Mouse (Mus musculus) forebrain, embryonic 13.5 days (tissue): ENCODE data around the gene Nudt7. TPM values are rescaled to one million over a fixed set of nuclear protein-coding genes. Genes with fewer than 3 reads are reported as not detected.

ENCODE experiments used
- ATAC-seq: fragments of 200-750 bp; cut with Nextera tagmentation; 2 replicates; pipeline ENCODE4 v1.8.0; 2017
- H3K27ac ChIP-seq: fragments of 300-500 bp; sonication (generic); 2 replicates; pipeline ENCODE4 v1.5.1; 2015; ENCODE audit warnings: inconsistent platforms, mild to moderate bottlenecking, moderate library complexity
- H3K27me3 ChIP-seq: fragments of 300-500 bp; sonication (generic); 2 replicates; pipeline ENCODE4 v1.6.1; 2015; ENCODE audit warnings: mild to moderate bottlenecking, inconsistent platforms
- H3K36me3 ChIP-seq: fragments of 300-500 bp; sonication (generic); 2 replicates; pipeline ENCODE4 v1.6.1; 2015; ENCODE audit warnings: mild to moderate bottlenecking, inconsistent platforms; ENCODE audit not compliant: poor library complexity, severe bottlenecking
- H3K4me1 ChIP-seq: fragments of 300-500 bp; sonication (generic); 2 replicates; pipeline ENCODE4 v1.6.1; 2015; ENCODE audit warnings: inconsistent platforms
- H3K4me2 ChIP-seq: fragments of 300-500 bp; sonication (generic); 2 replicates; pipeline ENCODE4 v1.6.1; 2015; ENCODE audit warnings: inconsistent platforms, mild to moderate bottlenecking, moderate library complexity
- H3K4me3 ChIP-seq: fragments of 300-500 bp; sonication (generic); 2 replicates; pipeline ENCODE4 v1.5.1; 2015; ENCODE audit warnings: mild to moderate bottlenecking, inconsistent platforms
- H3K9ac ChIP-seq: fragments of 300-500 bp; sonication (generic); 2 replicates; pipeline ENCODE4 v1.6.1; 2015; ENCODE audit warnings: mild to moderate bottlenecking, inconsistent platforms
- H3K9me3 ChIP-seq: fragments of 300-500 bp; sonication (generic); replicated peaks from 2 replicates; pipeline ENCODE4 v1.6.1; 2016; ENCODE audit warnings: inconsistent platforms
- WGBS: fragments of 180-500 bp; shearing (Covaris S2); methylation state at CpG from one replicate; pipeline ENCODE4 v1.1.7; 2015; 5-methylcytosine and 5-hydroxymethylcytosine counted together
- polyA plus RNA-seq: library from polyadenylated mRNA; unstranded; fragments of >200 nt; fragmentation: Nextera tagmentation; extraction: Ambion mirVana; gene quantifications from 2 replicates; pipeline ENCODE4 v1.2.1, GENCODE M21; 2015

Nudt7 gene
- 4.9 and 7.6 TPM in 2 replicates for polyA plus RNA-seq

DNA sequence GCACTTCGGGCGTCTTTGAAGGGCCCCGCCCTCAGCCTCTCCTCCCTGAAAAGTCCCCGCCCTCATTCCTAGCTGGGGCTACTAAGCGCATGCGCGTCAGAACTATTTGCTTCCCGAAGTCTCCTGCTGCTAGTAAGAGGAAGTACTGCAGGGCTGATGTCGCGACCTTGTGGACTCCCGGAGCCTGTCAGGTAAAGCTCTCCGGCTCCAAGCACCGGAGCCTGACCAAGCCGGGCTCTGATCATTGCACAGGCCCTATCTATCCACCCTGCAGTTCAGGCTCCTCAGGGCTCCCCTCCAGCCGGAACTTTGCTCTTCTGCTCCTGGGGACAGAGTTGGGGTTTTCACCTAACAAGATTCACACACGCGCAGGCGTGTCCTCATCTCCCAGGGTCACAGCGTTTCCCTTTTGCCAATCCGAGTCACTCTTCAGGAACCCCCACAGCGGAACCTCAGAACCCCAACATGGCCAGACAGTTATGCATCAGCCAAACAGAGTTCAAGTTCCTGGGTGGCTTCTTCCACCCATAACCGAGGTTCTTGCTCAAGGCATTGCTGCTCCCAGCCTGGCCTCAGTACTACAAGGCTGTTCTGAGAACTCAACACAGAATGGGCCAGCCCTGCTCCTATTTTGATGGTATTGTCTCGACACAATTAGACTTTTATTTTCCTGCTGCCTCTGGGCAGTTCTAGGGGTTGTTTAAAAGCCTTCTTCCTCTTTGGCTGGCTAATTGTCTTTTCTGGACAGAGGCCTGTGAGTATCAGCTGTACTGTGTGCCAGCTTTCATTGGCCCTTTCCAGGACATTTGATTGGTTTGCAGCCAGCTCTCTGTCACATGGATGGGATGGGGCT is at the start of gene Nudt7:
Gene Nudt7, plus strand, starts transcription at position 48 of the 853 bp plus-strand sequence.
- no peak within 1 kb of the TSS for H3K27ac ChIP-seq
- 3% methylated on average over 23 of the region's 23 CpGs for WGBS
- no peaks in the 10 kb centered on the region for H3K36me3 ChIP-seq
- H3K9ac ChIP-seq: peak within 1 kb of the TSS; percentile 65
- H3K4me2 ChIP-seq: peak within 1 kb of the TSS; percentile 77
- peaks cover 11% of the 10 kb centered on the region for H3K4me1 ChIP-seq
- H3K27me3 ChIP-seq: no peaks in the 10 kb centered on the region
- H3K9me3 ChIP-seq: no peaks in the 10 kb centered on the region
- H3K4me3 ChIP-seq: peak within 1 kb of the TSS; percentile 46
- peak; percentile 85 for ATAC-seq

DNA sequence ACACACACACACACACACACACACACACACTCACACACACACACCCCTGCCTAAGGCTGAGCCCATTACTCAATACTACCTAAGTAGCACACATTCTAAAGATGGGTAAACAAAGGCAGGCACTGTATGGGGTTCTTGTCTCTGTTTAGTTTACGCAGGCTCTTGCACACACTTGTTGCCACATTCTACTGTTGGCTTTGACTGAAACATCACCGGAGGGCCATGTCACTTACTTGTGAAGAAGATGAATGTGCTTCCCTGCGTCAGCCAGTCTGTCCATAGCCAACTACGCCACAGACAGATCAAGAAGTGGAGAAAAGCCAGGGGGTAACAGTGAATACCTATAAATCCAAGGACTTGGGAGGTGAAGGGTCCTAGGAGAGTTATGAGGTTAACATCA is 45.4 kb upstream of the Nudt7 start:
- Histone ChIP-seq H3K4me1 (no peaks in the 10 kb centered on the region), H3K4me2 (no peak overlapping the region), H3K27ac (no peak overlapping the region), H3K4me3 (no peak overlapping the region), H3K27me3 (no peaks in the 10 kb centered on the region), H3K36me3 (no peaks in the 10 kb centered on the region), H3K9ac (no peak overlapping the region), H3K9me3 (no peaks in the 10 kb centered on the region)
- 90% methylated on average over 4 of the region's 4 CpGs for WGBS
- no peak for ATAC-seq

DNA sequence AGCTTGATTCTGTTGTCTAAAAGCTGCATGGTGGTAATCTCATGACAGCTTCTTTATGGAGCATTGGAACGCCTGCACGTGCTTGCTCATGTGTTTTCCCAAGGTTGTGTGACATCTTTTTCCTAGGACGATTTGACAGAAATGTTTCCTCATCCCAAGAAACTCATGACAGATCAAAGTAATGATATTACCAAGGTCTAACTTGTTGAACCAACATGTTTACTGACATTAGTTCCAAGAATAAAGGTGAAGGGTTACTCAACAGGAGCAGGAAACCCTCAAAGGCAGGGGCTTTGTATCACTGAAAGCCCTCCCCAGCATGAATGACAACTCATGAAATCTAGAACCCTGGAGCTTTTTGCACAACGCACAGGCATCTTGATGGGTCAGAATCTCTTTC is 42.6 kb upstream of the Nudt7 start:
- Histone ChIP-seq H3K4me2 (no peak overlapping the region), H3K9ac (no peak overlapping the region), H3K4me1 (no peaks in the 10 kb centered on the region), H3K9me3 (no peaks in the 10 kb centered on the region), H3K27ac (no peak overlapping the region), H3K27me3 (no peaks in the 10 kb centered on the region), H3K4me3 (no peak overlapping the region), H3K36me3 (no peaks in the 10 kb centered on the region)
- whole genome bisulfite sequencing: 81% methylated on average over 4 of the region's 4 CpGs
- ATAC-seq: no peak

DNA sequence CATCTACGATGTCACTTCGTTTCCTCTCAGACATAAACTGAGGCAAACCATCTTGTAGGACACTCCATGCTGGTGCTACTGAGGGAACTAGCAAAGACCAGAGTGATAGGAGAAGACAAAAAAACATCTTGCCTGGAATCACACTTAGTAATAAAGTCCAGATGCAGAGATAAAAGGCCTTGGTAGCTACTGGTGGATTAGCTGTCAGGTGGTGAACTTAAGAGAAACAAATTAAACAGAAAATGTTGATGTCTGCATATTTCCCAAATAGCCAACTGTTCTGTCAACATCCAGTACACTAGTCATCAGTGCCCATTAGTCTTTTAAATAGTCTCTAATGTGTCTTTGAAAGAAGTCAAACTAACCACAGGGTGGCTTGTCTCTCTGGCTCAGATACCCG is 40.0 kb upstream of the Nudt7 start:
- no peak overlapping the region for H3K4me2 ChIP-seq
- ATAC-seq: no peak
- H3K36me3 ChIP-seq: no peaks in the 10 kb centered on the region
- H3K27ac ChIP-seq: no peak overlapping the region
- no peaks in the 10 kb centered on the region for H3K27me3 ChIP-seq
- no peak overlapping the region for H3K9ac ChIP-seq
- H3K9me3 ChIP-seq: no peaks in the 10 kb centered on the region
- WGBS: 88% methylated on average over 3 of the region's 3 CpGs
- no peaks in the 10 kb centered on the region for H3K4me1 ChIP-seq
- no peak overlapping the region for H3K4me3 ChIP-seq

DNA sequence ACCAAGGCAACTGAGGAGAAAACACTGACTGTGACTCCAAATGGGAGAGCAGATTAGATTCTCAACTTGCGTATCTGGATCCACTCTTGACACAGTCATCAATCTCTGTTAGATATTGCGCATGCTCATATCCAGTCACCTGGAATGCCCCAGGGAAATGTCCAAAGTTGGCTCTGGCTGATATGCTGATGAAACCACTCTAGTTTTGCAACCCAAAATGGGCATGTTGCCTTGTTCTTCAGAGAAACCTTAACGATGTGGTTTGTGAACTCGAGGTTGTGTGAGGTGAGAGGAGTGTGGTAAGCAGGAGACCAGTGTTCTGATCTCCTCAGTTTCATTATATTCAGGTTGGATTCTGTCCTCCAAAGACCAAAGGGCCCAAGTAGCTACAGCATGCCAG is 38.8 kb upstream of the Nudt7 start:
- H3K9ac ChIP-seq: no peak overlapping the region
- WGBS: 95% methylated on average over 4 of the region's 4 CpGs
- no peaks in the 10 kb centered on the region for H3K4me1 ChIP-seq
- no peak overlapping the region for H3K4me3 ChIP-seq
- no peaks in the 10 kb centered on the region for H3K36me3 ChIP-seq
- H3K27me3 ChIP-seq: no peaks in the 10 kb centered on the region
- no peaks in the 10 kb centered on the region for H3K9me3 ChIP-seq
- no peak overlapping the region for H3K4me2 ChIP-seq
- ATAC-seq: no peak
- H3K27ac ChIP-seq: no peak overlapping the region

DNA sequence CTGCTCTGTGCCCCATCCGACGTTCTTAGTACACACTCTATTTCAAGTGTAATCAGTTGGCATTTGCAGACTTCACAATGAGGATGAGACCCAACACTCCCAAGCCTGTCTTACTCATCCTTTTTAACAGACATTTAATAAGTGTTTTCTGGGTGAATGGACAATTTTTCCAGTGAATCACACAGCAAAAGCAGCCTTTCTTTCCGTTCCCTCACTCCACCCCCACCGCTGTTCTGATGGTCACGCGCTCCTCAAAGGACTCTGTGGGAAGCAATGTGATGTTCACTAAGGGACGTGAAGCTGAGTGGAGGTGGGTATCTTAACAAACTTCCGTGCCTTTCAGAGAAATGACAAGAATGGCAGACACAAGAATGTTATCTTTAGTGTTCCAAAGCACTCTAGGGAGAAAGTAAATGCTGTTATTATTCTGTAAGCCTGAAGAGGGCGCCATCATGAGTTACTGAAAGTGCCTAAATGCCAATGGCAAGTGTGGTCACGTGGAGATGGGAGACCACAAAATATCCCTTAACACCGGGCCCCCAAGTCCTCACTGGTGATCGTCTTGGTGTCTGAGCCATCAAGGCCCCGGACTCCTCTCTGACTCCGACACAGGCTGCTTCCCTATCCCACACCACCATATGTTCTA is 32.7 kb upstream of the Nudt7 start:
- no peak overlapping the region for H3K9ac ChIP-seq
- no peak for ATAC-seq

DNA sequence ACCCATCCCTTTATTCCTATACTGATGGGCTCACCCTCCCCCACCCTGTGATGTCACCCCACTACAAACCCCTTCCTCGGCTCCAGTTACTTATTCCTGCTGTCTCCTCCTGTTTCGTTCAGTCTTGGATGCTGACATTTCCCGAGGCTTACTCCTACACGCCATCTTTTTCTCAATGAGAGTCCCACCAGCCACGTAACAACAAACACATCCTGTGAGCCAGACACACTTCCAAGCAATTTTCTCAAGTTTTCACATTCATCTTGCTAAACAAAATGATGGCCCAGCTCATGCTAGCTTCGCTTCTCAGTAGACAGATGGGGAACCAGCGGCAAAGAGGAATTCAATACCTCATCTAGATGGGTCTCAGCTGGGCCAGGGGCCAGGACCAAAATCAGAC is 30.0 kb upstream of the Nudt7 start:
- no peak for ATAC-seq
- Histone ChIP-seq H3K4me3 (no peak overlapping the region), H3K4me1 (no peaks in the 10 kb centered on the region), H3K9ac (no peak overlapping the region), H3K27ac (no peak overlapping the region), H3K27me3 (no peaks in the 10 kb centered on the region), H3K9me3 (no peaks in the 10 kb centered on the region), H3K36me3 (no peaks in the 10 kb centered on the region), H3K4me2 (no peak overlapping the region)
- WGBS: 89% methylated on average over 7 of the region's 7 CpGs

More for the DNA sequence above, 32.7 kb upstream of the Nudt7 start:
- H3K4me2 ChIP-seq: no peak overlapping the region
- 53% methylated on average over 14 of the region's 14 CpGs for WGBS
- H3K36me3 ChIP-seq: no peaks in the 10 kb centered on the region
- no peak overlapping the region for H3K4me3 ChIP-seq
- H3K27ac ChIP-seq: no peak overlapping the region
- H3K4me1 ChIP-seq: no peaks in the 10 kb centered on the region
- no peaks in the 10 kb centered on the region for H3K27me3 ChIP-seq
- no peaks in the 10 kb centered on the region for H3K9me3 ChIP-seq

DNA sequence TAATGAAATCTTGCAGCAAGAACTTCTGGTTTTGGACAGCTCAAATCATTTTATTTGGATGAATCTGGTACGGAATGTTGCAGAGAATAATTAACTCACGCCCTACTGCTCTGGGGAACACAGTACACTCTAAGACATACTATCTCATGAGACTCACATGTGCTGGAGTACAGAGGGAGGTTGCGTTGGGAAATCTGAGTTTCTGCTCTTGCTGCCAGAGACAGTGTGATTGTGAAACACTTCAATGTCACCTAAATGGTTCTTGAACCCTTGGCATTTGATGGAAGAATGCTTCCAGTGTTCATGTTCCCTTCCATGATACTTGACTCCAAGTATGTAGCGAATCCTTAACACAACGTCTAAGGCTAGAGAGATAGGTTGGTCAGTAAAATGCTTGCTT is 27.4 kb upstream of the Nudt7 start:
- H3K4me1 ChIP-seq: no peaks in the 10 kb centered on the region; the same call in 1 of the 2 replicates
- H3K27ac ChIP-seq: no peak overlapping the region
- H3K9ac ChIP-seq: no peak overlapping the region
- WGBS: 93% methylated on average over 5 of the region's 5 CpGs
- no peaks in the 10 kb centered on the region for H3K36me3 ChIP-seq
- no peaks in the 10 kb centered on the region for H3K27me3 ChIP-seq
- no peak for ATAC-seq
- H3K4me2 ChIP-seq: no peak overlapping the region
- no peaks in the 10 kb centered on the region for H3K9me3 ChIP-seq
- no peak overlapping the region for H3K4me3 ChIP-seq

DNA sequence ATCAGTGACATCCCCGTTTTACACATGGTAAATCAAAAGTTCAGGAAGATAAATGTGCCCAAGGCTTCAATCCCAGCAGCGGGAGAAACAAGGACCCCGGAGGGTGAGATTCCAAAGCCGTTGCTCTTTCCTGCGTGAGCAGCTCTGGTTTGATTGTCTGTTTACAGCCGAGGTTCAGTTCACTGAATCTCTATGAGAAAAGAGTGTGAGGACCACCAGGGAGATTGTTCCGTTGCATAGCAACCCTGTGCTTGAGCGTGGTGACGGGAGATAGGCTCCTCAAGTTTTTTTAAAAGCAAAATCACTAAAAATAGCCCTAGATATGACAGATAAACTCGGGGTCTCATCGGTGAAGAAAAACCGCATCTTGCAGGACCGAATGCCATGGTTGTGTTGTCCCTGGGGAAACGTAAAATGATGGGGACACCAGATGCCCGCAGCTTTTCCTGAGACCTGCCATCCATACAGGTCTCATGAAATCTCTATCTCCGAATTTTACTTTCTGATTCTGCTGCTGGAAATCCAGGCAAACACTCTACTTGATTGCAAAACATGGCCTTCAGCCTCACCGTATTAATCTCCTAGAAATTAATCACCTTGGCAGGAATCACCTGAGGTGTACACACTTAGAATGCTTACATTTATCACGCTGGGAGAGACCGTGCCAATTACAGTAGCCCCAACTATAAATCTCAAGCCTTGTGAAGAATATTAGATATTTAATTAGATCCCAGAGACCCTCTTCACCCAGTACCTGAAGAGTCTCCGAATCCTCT is 23.8 kb upstream of the Nudt7 start:
- no peak overlapping the region for H3K9ac ChIP-seq
- no peaks in the 10 kb centered on the region for H3K27me3 ChIP-seq
- no peak for ATAC-seq
- H3K4me1 ChIP-seq: no peaks in the 10 kb centered on the region; the same call in 1 of the 2 replicates
- no peak overlapping the region for H3K4me3 ChIP-seq
- H3K4me2 ChIP-seq: no peak overlapping the region
- no peaks in the 10 kb centered on the region for H3K9me3 ChIP-seq
- H3K27ac ChIP-seq: peak overlapping the region; percentile 31
- WGBS: 67% methylated on average over 20 of the region's 20 CpGs
- no peaks in the 10 kb centered on the region for H3K36me3 ChIP-seq

DNA sequence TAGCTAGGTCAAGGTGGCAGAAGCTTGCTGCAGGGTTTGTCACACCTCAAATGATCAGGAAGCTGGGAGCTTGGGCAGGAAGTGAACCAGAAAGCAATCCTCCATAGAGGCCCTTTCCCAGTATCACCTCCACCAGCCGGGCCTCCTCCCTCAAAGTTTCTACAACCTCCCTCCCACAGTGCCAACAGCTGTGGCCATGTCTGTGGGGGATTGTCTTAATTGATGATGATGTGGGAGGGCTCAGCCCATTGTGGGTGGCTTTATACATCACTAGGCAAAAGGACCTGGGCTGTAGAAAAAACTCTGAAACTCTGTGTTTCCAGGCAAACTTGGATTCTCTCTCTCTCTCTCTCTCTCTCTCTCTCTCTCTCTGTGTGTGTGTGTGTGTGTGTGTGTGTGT is 18.3 kb upstream of the Nudt7 start:
- Histone ChIP-seq H3K27me3 (no peaks in the 10 kb centered on the region), H3K27ac (peak overlapping the region; percentile 68; the same call in 1 of the 2 replicates), H3K4me3 (no peak overlapping the region), H3K9ac (no peak overlapping the region), H3K36me3 (no peaks in the 10 kb centered on the region), H3K4me2 (no peak overlapping the region), H3K4me1 (peaks cover 21% of the 10 kb centered on the region), H3K9me3 (no peaks in the 10 kb centered on the region)
- 16% methylated on average over 1 of the region's 1 CpGs for WGBS
- ATAC-seq: 0 out of 2 replicates have a peak, but pooled peaks have one; percentile 38

DNA sequence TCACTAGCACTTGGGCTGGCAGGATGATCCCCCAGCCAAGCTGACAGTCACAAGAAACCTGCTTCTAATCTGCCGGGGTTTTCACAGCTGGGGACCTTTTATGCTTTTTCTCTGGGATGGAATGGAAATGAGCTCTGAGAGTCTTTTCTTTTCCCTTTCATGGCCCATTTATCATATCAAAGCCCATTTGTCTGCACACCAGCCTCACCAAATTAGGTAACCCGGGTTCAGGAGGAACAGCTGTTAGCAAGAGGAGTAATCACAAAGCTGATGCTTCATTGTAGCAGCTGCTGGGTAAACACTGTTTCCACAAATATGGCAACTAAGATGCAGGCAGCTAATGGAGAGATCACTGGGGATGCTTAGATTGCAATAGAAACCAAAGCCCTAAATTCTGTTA is 17.3 kb upstream of the Nudt7 start:
- H3K27ac ChIP-seq: peak overlapping the region; percentile 68
- H3K4me2 ChIP-seq: peak overlapping the region; percentile 20
- H3K4me3 ChIP-seq: no peak overlapping the region
- no peak overlapping the region for H3K9ac ChIP-seq
- no peaks in the 10 kb centered on the region for H3K36me3 ChIP-seq
- ATAC-seq: peak; percentile 66; the same call in 1 of the 2 replicates
- H3K27me3 ChIP-seq: no peaks in the 10 kb centered on the region
- WGBS: 0% methylated on average over 2 of the region's 2 CpGs
- H3K9me3 ChIP-seq: no peaks in the 10 kb centered on the region
- peaks cover 21% of the 10 kb centered on the region for H3K4me1 ChIP-seq

DNA sequence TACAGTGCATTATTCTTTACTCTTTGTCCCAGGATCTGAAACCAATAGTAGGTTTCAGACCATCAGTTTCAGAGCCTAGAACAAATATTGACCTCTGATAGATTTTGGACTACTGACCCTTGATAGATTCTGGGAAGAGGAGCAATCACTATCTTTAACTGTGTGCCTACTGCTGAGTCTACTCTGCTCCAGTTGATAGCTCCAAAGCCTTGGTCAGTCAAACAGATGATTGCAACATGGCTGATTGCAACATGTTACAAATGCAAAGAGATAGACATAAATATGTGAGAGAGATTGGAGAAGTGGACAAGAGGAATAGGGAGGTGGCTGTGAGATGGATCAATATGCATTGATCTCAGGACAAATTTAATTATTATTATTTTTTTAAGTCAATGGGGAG is 15.9 kb upstream of the Nudt7 start:
- no peaks in the 10 kb centered on the region for H3K36me3 ChIP-seq
- no peaks in the 10 kb centered on the region for H3K27me3 ChIP-seq
- no peaks in the 10 kb centered on the region for H3K9me3 ChIP-seq
- ATAC-seq: no peak
- no peak overlapping the region for H3K27ac ChIP-seq
- H3K4me2 ChIP-seq: no peak overlapping the region
- H3K9ac ChIP-seq: no peak overlapping the region
- no peak overlapping the region for H3K4me3 ChIP-seq
- peaks cover 21% of the 10 kb centered on the region for H3K4me1 ChIP-seq
